Mouse (Mus musculus) stomach, embryonic 15.5 days (tissue): ENCODE data around the gene Ceacam9. TPM values are rescaled to one million over a fixed set of nuclear protein-coding genes. Genes with fewer than 3 reads are reported as not detected.
A peak's percentile ranks its signal among the peaks of the same experiment; 100 is the strongest.
"Not testable (repeated sequence)": the region's sequence is repeated elsewhere in the genome, so short reads cannot be mapped to it uniquely, and the experiment has no call there.

Experiments
- ATAC-seq: fragments of 200-750 bp; cut with Nextera tagmentation; 2 replicates; pipeline ENCODE4 v1.8.0; 2017; ENCODE audit warnings: low read depth, moderate number of reproducible peaks, moderate TSS enrichment; ENCODE audit not compliant: insufficient read depth, low FRiP score
- H3K27ac ChIP-seq: fragments of 300-500 bp; sonication (generic); 2 replicates; pipeline ENCODE4 v1.5.1; 2015; ENCODE audit warnings: mild to moderate bottlenecking, inconsistent platforms
- H3K27me3 ChIP-seq: fragments of 300-500 bp; sonication (generic); replicated peaks from 2 replicates; pipeline ENCODE4 v1.6.1; 2015; ENCODE audit warnings: inconsistent platforms
- H3K36me3 ChIP-seq: fragments of 300-500 bp; sonication (generic); 2 replicates; pipeline ENCODE4 v1.6.1; 2015; ENCODE audit warnings: inconsistent platforms
- H3K4me1 ChIP-seq: fragments of 300-500 bp; sonication (generic); 2 replicates; pipeline ENCODE4 v1.6.1; 2015; ENCODE audit warnings: inconsistent platforms
- H3K4me2 ChIP-seq: fragments of 300-500 bp; sonication (generic); 2 replicates; pipeline ENCODE4 v1.6.1; 2015; ENCODE audit warnings: mild to moderate bottlenecking, inconsistent platforms
- H3K4me3 ChIP-seq: fragments of 300-500 bp; sonication (generic); replicated peaks from 2 replicates; pipeline ENCODE4 v1.5.1; 2015; ENCODE audit warnings: inconsistent platforms
- H3K9ac ChIP-seq: fragments of 300-500 bp; sonication (generic); 2 replicates; pipeline ENCODE4 v1.6.1; 2015; ENCODE audit warnings: inconsistent platforms
- H3K9me3 ChIP-seq: fragments of 300-500 bp; sonication (generic); 2 replicates; pipeline ENCODE4 v1.6.1; 2016; ENCODE audit warnings: inconsistent platforms
- WGBS: fragments of 180-500 bp; shearing (Covaris S2); methylation state at CpG from one replicate; pipeline ENCODE4 v1.1.7; 2015; 5-methylcytosine and 5-hydroxymethylcytosine counted together
- polyA plus RNA-seq: library from polyadenylated mRNA; unstranded; fragments of >200 nt; fragmentation: Nextera tagmentation; extraction: Ambion mirVana; gene quantifications from 2 replicates; pipeline ENCODE4 v1.2.1, GENCODE M21; 2015

The Ceacam9 gene
- polyA plus RNA-seq, 1 experiment from 2014 or later, result not detected

DNA sequence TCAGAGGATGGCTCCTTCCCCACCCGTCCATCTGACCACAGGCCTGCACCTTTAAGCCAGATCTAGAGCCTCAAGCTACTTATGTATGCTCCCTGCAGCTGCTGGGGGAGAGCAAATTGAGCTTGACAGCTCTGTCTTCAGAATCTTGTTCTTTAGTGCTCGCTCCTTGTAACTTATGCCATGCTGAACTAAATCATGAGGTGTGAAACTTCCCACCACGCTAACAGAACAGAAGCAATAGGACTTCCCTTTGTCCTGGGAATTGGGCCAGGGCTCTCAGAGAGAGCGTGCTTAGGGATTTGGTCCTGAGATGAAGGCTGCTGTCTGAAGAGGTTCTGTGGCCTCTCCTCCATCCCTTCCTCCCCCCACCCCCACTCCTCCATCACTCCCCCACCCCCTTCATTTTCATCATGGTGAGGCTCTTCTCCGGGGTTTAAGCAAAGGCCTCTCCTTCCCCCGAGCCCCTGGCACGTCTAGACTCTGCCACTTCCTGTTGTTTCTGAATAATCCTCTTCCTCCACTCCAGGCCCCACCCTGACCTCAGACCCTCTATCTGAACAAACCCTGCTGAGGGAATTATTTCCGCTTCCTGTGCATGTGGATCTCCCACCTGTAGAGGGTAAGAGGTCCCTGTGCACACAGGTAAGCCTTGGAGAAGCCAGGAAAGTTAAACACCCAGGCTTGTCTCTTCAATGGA lies 5.1 kb upstream of the Ceacam9 start:
- not testable (repeated sequence) for H3K9ac ChIP-seq, H3K27ac ChIP-seq, H3K4me2 ChIP-seq, H3K4me3 ChIP-seq, H3K27me3 ChIP-seq, H3K4me1 ChIP-seq, H3K9me3 ChIP-seq, ATAC-seq, H3K36me3 ChIP-seq
- 28% methylated on average over 8 of the region's 8 CpGs for WGBS

DNA sequence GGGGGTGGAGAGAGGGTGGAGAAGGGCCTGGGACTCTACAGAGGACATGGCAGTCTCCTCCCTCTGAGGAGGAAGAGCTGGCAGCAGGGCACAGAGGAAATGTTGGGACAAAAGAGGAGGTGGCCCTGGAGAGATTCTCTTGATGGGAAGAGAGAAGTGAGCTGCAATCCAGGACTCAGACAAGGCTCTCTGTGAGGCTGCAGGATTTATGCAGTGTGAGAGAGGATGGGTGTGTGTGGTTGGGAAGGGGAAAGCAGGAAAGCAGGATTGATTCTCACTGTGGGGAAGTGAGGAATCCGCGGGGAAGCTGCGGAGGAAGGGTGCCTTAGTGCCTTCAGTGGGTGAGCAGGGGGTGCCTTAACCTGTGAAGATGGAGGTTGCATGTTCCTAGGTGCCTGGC lies 761 bp downstream of the Ceacam9 start:
- not testable (repeated sequence) for H3K27ac ChIP-seq, H3K27me3 ChIP-seq, H3K36me3 ChIP-seq, H3K4me3 ChIP-seq, H3K9ac ChIP-seq, H3K4me2 ChIP-seq, H3K4me1 ChIP-seq, ATAC-seq, H3K9me3 ChIP-seq
- 67% methylated on average over 3 of the region's 3 CpGs for WGBS

DNA sequence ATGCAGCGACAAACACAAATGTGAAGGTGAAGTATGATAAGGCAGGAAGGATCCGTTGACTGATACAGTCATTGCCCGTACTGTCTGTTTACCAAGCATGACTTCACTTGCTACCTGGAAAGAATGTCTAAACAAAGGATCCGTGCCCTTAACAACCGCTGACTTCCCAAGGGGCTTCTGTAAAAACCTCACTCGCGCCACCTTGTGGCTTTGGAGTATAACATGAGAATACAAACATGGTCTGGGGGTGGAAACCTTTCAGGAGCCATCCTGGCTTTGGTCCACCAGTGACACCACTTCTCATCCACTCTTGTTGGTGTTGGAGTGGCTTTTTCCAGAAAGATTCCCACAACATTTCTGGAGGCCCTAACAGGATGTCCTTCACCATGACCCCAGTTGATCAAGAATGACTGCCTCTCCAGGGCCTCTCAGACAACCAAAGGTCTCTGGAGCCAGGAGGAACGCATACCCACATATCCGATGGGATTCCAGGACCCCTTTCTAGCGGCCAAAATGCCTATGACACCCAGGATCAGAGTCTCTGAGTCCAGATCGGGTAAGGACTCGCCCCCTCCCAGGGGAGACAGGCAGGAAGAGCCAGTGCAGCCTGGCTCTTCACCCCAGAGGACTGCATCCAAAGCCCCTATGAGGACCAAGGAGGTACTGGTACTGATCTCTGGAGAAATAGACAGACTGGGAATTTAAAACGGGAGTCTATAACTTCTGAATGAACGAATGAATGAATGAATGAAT lies 7.0 kb downstream of the Ceacam9 start:
- H3K4me2 ChIP-seq, result peak overlapping the region; percentile 44
- peaks cover 7% of the 10 kb centered on the region; the same call in 1 of the 2 replicates for H3K4me1 ChIP-seq
- no peak overlapping the region for H3K9ac ChIP-seq
- 24% methylated on average over 14 of the region's 14 CpGs for WGBS
- no peak overlapping the region for H3K27ac ChIP-seq
- ATAC-seq, result no peak
- no peaks in the 10 kb centered on the region for H3K9me3 ChIP-seq
- H3K4me3 ChIP-seq, result no peak overlapping the region
- no peaks in the 10 kb centered on the region for H3K36me3 ChIP-seq
- H3K27me3 ChIP-seq, result no peaks in the 10 kb centered on the region

DNA sequence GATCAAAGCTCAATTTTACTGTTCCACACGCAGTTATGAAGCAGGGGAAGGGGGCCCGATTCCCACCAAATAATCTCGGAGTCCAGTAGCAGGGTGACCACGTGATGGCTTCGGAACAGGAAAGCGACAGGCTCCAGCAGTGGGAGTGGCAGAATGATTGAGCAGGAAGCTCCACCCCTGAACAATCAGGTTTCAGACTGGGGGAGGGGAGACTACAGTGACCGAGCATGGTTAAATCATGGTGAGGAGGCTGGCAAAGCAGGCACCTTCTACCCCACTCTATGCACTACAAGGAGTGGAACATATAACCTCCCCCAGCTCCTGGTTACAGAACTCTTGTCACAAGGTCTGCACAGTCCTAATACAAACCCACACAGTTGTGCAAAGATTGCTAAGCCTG lies 7.8 kb downstream of the Ceacam9 start:
- H3K27me3 ChIP-seq, H3K4me1 ChIP-seq, H3K9me3 ChIP-seq, H3K27ac ChIP-seq, H3K36me3 ChIP-seq, ATAC-seq, H3K9ac ChIP-seq: not testable (repeated sequence)
- Histone ChIP-seq H3K4me2 (peak overlapping the region; percentile 44), H3K4me3 (peak overlapping the region; percentile 12)
- 1% methylated on average over 7 of the region's 7 CpGs for WGBS

GRCm38 (mm10) chr7:16730791-16731190 lies 9.1 kb downstream of the Ceacam9 start:
- WGBS, result 98% methylated on average over 5 of the region's 6 CpGs
- Histone ChIP-seq H3K27ac (no peak overlapping the region), H3K36me3 (no peaks in the 10 kb centered on the region), H3K9me3 (no peaks in the 10 kb centered on the region), H3K4me2 (no peak overlapping the region), H3K9ac (no peak overlapping the region), H3K27me3 (no peaks in the 10 kb centered on the region), H3K4me3 (no peak overlapping the region), H3K4me1 (peaks cover 7% of the 10 kb centered on the region; the same call in 1 of the 2 replicates)
- ATAC-seq, result no peak

- Histone ChIP-seq H3K4me1 (peaks cover 7% of the 10 kb centered on the region; the same call in 1 of the 2 replicates), H3K9me3 (no peaks in the 10 kb centered on the region), H3K27ac (no peak overlapping the region), H3K27me3 (no peaks in the 10 kb centered on the region), H3K4me3 (no peak overlapping the region), H3K4me2 (no peak overlapping the region), H3K36me3 (no peaks in the 10 kb centered on the region), H3K9ac (no peak overlapping the region)
- ATAC-seq, result no peak
- 50% methylated on average over 7 of the region's 7 CpGs for WGBS
Observed at GRCm38 (mm10) chr7:16731893-16732422, 10.2 kb downstream of the Ceacam9 start.

GRCm38 (mm10) chr7:16737606-16738072 lies 15.9 kb downstream of the Ceacam9 start:
- Histone ChIP-seq H3K4me1 (peaks cover 16% of the 10 kb centered on the region), H3K36me3 (no peaks in the 10 kb centered on the region), H3K4me3 (peak overlapping the region; percentile 95), H3K9me3 (no peaks in the 10 kb centered on the region), H3K27ac (no peak overlapping the region), H3K9ac (no peak overlapping the region), H3K4me2 (peak overlapping the region; percentile 69), H3K27me3 (no peaks in the 10 kb centered on the region)
- no peak for ATAC-seq
- 37% methylated on average over 10 of the region's 10 CpGs for WGBS

- Histone ChIP-seq H3K9me3 (no peaks in the 10 kb centered on the region), H3K27ac (peak within 1 kb of the TSS; percentile 67; the same call in 1 of the 2 replicates), H3K4me3 (peak within 1 kb of the TSS; percentile 95), H3K9ac (peak within 1 kb of the TSS; percentile 91), H3K4me1 (peaks cover 16% of the 10 kb centered on the region), H3K36me3 (no peaks in the 10 kb centered on the region), H3K4me2 (peak within 1 kb of the TSS; percentile 69), H3K27me3 (no peaks in the 10 kb centered on the region)
- 0% methylated on average over 34 of the region's 34 CpGs for WGBS
- ATAC-seq, result peak; percentile 97
Observed at GRCm38 (mm10) chr7:16738073-16738696, 16.5 kb downstream of the Ceacam9 start, which contains the start of gene Ap2s1. TSS of gene Ap2s1 (plus strand) at chr7:16738410.

DNA sequence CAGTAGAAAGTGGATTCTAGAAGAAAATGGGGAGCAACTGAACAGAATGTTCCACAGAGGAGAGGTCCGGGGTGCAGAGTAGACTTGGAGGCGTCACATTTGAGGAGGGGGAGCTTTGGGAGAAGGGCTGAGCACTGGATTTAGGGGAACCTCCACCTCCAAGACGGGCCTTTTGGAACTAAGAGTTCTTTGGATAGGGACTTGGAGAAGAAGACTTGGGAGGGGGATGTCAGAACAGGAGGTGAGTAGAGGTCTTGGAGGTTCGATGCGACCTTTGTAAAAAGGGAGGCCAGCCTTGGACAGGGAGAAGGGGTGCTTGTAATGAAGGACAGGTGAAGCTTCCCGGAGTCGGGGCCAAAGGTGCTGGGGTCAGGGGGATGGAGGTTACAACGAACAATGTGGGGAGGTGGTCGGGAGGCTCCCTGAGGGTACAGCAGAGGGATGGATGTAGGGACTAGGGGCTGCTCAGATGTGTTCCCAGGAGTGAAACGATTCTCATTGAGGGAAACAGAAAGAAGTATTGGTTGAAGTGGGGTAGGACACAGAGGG lies 17.4 kb downstream of the Ceacam9 start:
- Histone ChIP-seq H3K36me3 (peaks cover 3% of the 10 kb centered on the region; the same call in 1 of the 2 replicates), H3K27me3 (no peaks in the 10 kb centered on the region), H3K27ac (no peak overlapping the region), H3K9ac (peak overlapping the region; percentile 91), H3K4me2 (peak overlapping the region; percentile 69), H3K4me1 (peaks cover 16% of the 10 kb centered on the region), H3K4me3 (peak overlapping the region; percentile 95), H3K9me3 (no peaks in the 10 kb centered on the region)
- ATAC-seq, result no peak
- 37% methylated on average over 10 of the region's 10 CpGs for WGBS

DNA sequence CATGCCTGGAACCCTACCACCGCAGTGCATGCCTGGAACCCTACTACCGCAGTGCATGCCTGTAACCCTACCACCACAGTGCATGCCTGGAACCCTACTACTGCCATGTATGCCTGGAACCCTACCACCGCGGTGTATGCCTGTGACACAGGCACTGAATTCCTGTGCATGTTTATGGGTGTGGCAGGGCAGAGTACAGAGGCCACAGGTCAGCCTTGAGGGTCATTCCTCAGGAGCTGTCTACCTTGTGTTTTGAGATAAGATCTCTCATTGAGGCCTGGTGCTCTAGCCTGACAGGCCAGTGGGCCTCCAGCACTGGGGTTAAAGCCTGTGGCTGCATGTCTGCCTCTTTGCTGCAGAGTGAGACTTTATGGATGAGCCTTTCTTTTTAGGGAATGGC lies 23.6 kb downstream of the Ceacam9 start:
- H3K27ac ChIP-seq, result no peak overlapping the region
- WGBS, result 73% methylated on average over 4 of the region's 4 CpGs
- no peaks in the 10 kb centered on the region for H3K27me3 ChIP-seq
- H3K4me3 ChIP-seq, result no peak overlapping the region
- ATAC-seq, result no peak
- H3K4me1 ChIP-seq, result no peaks in the 10 kb centered on the region; the same call in 1 of the 2 replicates
- H3K9me3 ChIP-seq, result no peaks in the 10 kb centered on the region
- no peak overlapping the region for H3K9ac ChIP-seq
- peaks cover 37% of the 10 kb centered on the region for H3K36me3 ChIP-seq
- H3K4me2 ChIP-seq, result no peak overlapping the region

- WGBS, result 60% methylated on average over 3 of the region's 3 CpGs
- Histone ChIP-seq H3K27ac (no peak overlapping the region), H3K4me1 (no peaks in the 10 kb centered on the region; the same call in 1 of the 2 replicates), H3K4me3 (no peak overlapping the region), H3K9ac (no peak overlapping the region), H3K4me2 (no peak overlapping the region), H3K27me3 (no peaks in the 10 kb centered on the region), H3K9me3 (no peaks in the 10 kb centered on the region), H3K36me3 (peaks cover 37% of the 10 kb centered on the region)
- ATAC-seq, result 0 out of 2 replicates have a peak, but pooled peaks have one; percentile 30
Observed at GRCm38 (mm10) chr7:16746093-16746492, 24.4 kb downstream of the Ceacam9 start.
